Mouse (Mus musculus) CH12.LX (cell line): Measurements from ENCODE around the gene Aco2. TPM values are rescaled to one million over a fixed set of nuclear protein-coding genes. Genes with fewer than 3 reads are reported as not detected.

Experiments
- DNase-seq: peaks from one replicate; pipeline ENCODE4 v3.0.0-alpha.2; 2013; ENCODE audit errors: extremely low read depth
- H3K27ac ChIP-seq: 2 replicates; pipeline ENCODE4 v1.5.1; 2012; ENCODE audit warnings: low read depth, mild to moderate bottlenecking, control low read depth, moderate library complexity; ENCODE audit not compliant: insufficient read depth
- H3K27me3 ChIP-seq: replicated peaks from 2 replicates; pipeline ENCODE3; 2012; ENCODE audit warnings: inconsistent platforms
- H3K36me3 ChIP-seq, 2 experiments: replicated peaks in 1 of 2; 2 replicates each; pipeline versions ENCODE3 to v1.6.1; 2012; ENCODE audit warnings: inconsistent platforms in 1 of 2, low read length in 1 of 2, mild to moderate bottlenecking in 1 of 2, mixed read lengths in 1 of 2, moderate library complexity in 1 of 2; ENCODE audit not compliant: control insufficient read depth in 1 of 2, insufficient read depth in 1 of 2
- H3K4me1 ChIP-seq, 2 experiments: 2 replicates each; pipeline ENCODE4 v1.6.1; 2012; ENCODE audit warnings: inconsistent platforms in 1 of 2, moderate library complexity in 1 of 2; ENCODE audit not compliant: insufficient read depth in 2 of 2, control insufficient read depth in 1 of 2
- H3K4me2 ChIP-seq: 2 replicates; pipeline ENCODE4 v1.6.1; 2012; ENCODE audit warnings: low read depth, mild to moderate bottlenecking, control low read depth; ENCODE audit not compliant: poor library complexity, insufficient read depth, severe bottlenecking
- H3K4me3 ChIP-seq, 3 experiments: fragments of 150-350 bp in 1 of 3; sonication (generic) in 1 of 3; replicated peaks in 1 of 3; 2 replicates each; pipeline versions ENCODE3 to v1.5.1; 2011 to 2012; ENCODE audit warnings: low read depth in 2 of 3, low read length in 2 of 3, mild to moderate bottlenecking in 2 of 3, moderate library complexity in 2 of 3, control low read depth in 1 of 3, improper control_type of control experiment in 1 of 3, inconsistent platforms in 1 of 3, mixed read lengths in 1 of 3; ENCODE audit not compliant: poor library complexity in 1 of 3
- H3K79me2 ChIP-seq: replicated peaks from 2 replicates; pipeline ENCODE4 v1.6.1; 2012; ENCODE audit warnings: mild to moderate bottlenecking, moderate library complexity; ENCODE audit not compliant: control insufficient read depth, poor library complexity, insufficient read depth, severe bottlenecking; ENCODE audit errors: extremely low read depth
- H3K9ac ChIP-seq: 2 replicates; pipeline ENCODE4 v1.6.1; 2012; ENCODE audit warnings: low read depth, mild to moderate bottlenecking, control low read depth, moderate library complexity; ENCODE audit not compliant: insufficient read depth
- H3K9me3 ChIP-seq: replicated peaks from 2 replicates; pipeline ENCODE3; 2012; ENCODE audit warnings: low read length, inconsistent platforms, mixed read lengths
- GABPA ChIP-seq: IDR thresholded peaks from 2 replicates; pipeline ENCODE4 v1.6.1; 2012; ENCODE audit warnings: low read depth, low read length, improper control_type of control experiment, inconsistent platforms; ENCODE audit not compliant: insufficient replicate concordance
- MAFK ChIP-seq: IDR thresholded peaks from 2 replicates; pipeline ENCODE4 v1.6.1; 2011; ENCODE audit warnings: low read length, improper control_type of control experiment; ENCODE audit not compliant: insufficient replicate concordance
- MEF2A ChIP-seq: IDR thresholded peaks from 2 replicates; pipeline ENCODE4 v1.6.1; 2014; ENCODE audit warnings: low read depth, mild to moderate bottlenecking, inconsistent platforms, low read length, improper control_type of control experiment, borderline replicate concordance
- MXI1 ChIP-seq: IDR thresholded peaks from 2 replicates; pipeline ENCODE4 v1.6.1; 2011; ENCODE audit warnings: mild to moderate bottlenecking, low read depth, low read length, improper control_type of control experiment
- MYC ChIP-seq: IDR thresholded peaks from 2 replicates; pipeline ENCODE4 v1.6.1; 2011; ENCODE audit warnings: low read depth, mild to moderate bottlenecking, improper control_type of control experiment, low read length
- POLR2AphosphoS2 ChIP-seq: IDR thresholded peaks from 2 replicates; pipeline ENCODE4 v1.6.1; 2011; ENCODE audit warnings: low read depth, low read length, improper control_type of control experiment
- RCOR1 ChIP-seq: conservative IDR thresholded peaks from 2 replicates; pipeline ENCODE4 v1.6.1; 2012; ENCODE audit warnings: low read depth, mild to moderate bottlenecking, inconsistent platforms, low read length, improper control_type of control experiment
- TBP ChIP-seq: conservative IDR thresholded peaks from 2 replicates; pipeline ENCODE4 v1.6.1; 2011; ENCODE audit warnings: low read depth, low read length, improper control_type of control experiment
- ZMIZ1 ChIP-seq: IDR thresholded peaks from 2 replicates; pipeline ENCODE4 v1.6.1; 2012; ENCODE audit warnings: low read depth, mild to moderate bottlenecking, inconsistent platforms, low read length, improper control_type of control experiment
- dilution Hi-C: fragments of 300-500 bp; cut with MboI; formaldehyde crosslinking; loops from 2 replicates; pipeline ENCODE4 v1.14.3; 2020; ENCODE audit warnings: low sequenced_read_pairs; ENCODE audit not compliant: extremely low pct_unique_long_range_greater_than_20kb, extremely low pct_ligation_motif_present
- in situ Hi-C: fragments of 300-500 bp; cut with MboI; formaldehyde crosslinking; loops from 3 replicates; pipeline ENCODE4 v1.14.3; 2019; ENCODE audit warnings: low sequenced_read_pairs, low pct_ligation_motif_present, low pct_unique_long_range_greater_than_20kb, mixed read lengths
- polyA plus RNA-seq: library from polyadenylated mRNA; unstranded; fragments of >175 nt; gene quantifications from 2 replicates; pipeline ENCODE4 v1.2.1, GENCODE M21; 2012; ENCODE audit warnings: low read depth; ENCODE audit not compliant: insufficient read length
- total RNA-seq, 2 experiments: library from RNA; depleted of rRNA; stranded (reverse); fragments of 300-350 nt in 1 of 2; fragments of >200 nt in 1 of 2; gene quantifications; 2 replicates each; pipeline ENCODE4 v1.2.3; 2012 to 2014

The Aco2 gene
- total and polyA plus RNA-seq, 3 experiments = 150 to 205 (median 190) TPM

- H3K27ac ChIP-seq = no peak overlapping the region
- peaks cover 13 to 49% of the 10 kb centered on the region in 2 experiments for H3K4me1 ChIP-seq
- dilution Hi-C loops = no loop called here
- H3K36me3 ChIP-seq = no peaks in the 10 kb centered on the region
- DNase-seq = no peak
- no peaks in the 10 kb centered on the region for H3K9me3 ChIP-seq
- no peaks in the 10 kb centered on the region for H3K79me2 ChIP-seq
- H3K4me3 ChIP-seq = no peak overlapping the region
- H3K4me2 ChIP-seq = no peak overlapping the region
- TF ChIP-seq MAFK (no peak), MXI1 (no peak), POLR2AphosphoS2 (no peak), MEF2A (no peak), TBP (no peak)
- H3K9ac ChIP-seq = no peak overlapping the region
- in situ Hi-C loops = loop anchor here (5.0 kb wide), 1 partner anchor 68 kb away; no protein-coding TSS in a partner anchor
- H3K27me3 ChIP-seq = no peaks in the 10 kb centered on the region
These were observed 37.8 kb upstream of the Aco2 start for GRCm38 (mm10) chr15:81834171-81834841.

GRCm38 (mm10) chr15:81835007-81835880 lies 36.9 kb upstream of the Aco2 start:
- Histone ChIP-seq H3K79me2 (no peaks in the 10 kb centered on the region), H3K9ac (no peak overlapping the region), H3K27me3 (no peaks in the 10 kb centered on the region), H3K4me1 (peaks cover 13 to 41% of the 10 kb centered on the region in 2 experiments; a peak in 3 of 4 replicates), H3K4me3 (no peak overlapping the region), H3K9me3 (no peaks in the 10 kb centered on the region), H3K27ac (no peak overlapping the region), H3K36me3 (no peaks in the 10 kb centered on the region), H3K4me2 (no peak overlapping the region)
- dilution Hi-C loops (no loop called here), in situ Hi-C loops (no loop called here)
- no peak for DNase-seq
- TF ChIP-seq GABPA (no peak), RCOR1 (no peak), ZMIZ1 (no peak), MYC (no peak)
